Mouse (Mus musculus) Patski (cell line): Measurements from ENCODE around the gene Rnf26. TPM values are rescaled to one million over a fixed set of nuclear protein-coding genes. Genes with fewer than 3 reads are reported as not detected.

Source experiments
- ATAC-seq: fragments of 100-300 bp; one replicate; pipeline ENCODE4 v1.8.0; 2021
- CTCF ChIA-PET: fragments of 350-600 bp; sonication (Branson Sonifier 250); formaldehyde crosslinking; loops from one replicate; lab custom pipeline; 2022; ENCODE audit warnings: inconsistent platforms; lab: Charles Lee
- POLR2A ChIA-PET: fragments of 350-600 bp; sonication (Branson Sonifier 250); formaldehyde crosslinking; loops from one replicate; lab custom pipeline; 2022; ENCODE audit warnings: antibody characterized with exemption, inconsistent platforms; lab: Charles Lee
- DNase-seq: peaks from one replicate; pipeline ENCODE4 v3.0.0-alpha.2; 2011; ENCODE audit warnings: low read depth, low spot score
- H3K27me3 ChIP-seq: fragments of 371-371 bp; one replicate; pipeline ENCODE4 v1.5.1; 2021
- CTCF ChIP-seq: fragments of 100-300 bp; IDR thresholded peaks from one replicate; pipeline ENCODE4 v1.5.1; 2021
- in situ Hi-C: fragments of 300-500 bp; cut with MboI; formaldehyde crosslinking; loops from 3 replicates; pipeline ENCODE4 v1.11.1; 2018; ENCODE audit warnings: low pct_unique_long_range_greater_than_20kb, mixed read lengths
- polyA plus RNA-seq: library from polyadenylated mRNA; unstranded; gene quantifications from one replicate; pipeline ENCODE4 v1.2.3, GENCODE M21; 2021

Rnf26 gene
- 38.4 TPM for polyA plus RNA-seq

DNA sequence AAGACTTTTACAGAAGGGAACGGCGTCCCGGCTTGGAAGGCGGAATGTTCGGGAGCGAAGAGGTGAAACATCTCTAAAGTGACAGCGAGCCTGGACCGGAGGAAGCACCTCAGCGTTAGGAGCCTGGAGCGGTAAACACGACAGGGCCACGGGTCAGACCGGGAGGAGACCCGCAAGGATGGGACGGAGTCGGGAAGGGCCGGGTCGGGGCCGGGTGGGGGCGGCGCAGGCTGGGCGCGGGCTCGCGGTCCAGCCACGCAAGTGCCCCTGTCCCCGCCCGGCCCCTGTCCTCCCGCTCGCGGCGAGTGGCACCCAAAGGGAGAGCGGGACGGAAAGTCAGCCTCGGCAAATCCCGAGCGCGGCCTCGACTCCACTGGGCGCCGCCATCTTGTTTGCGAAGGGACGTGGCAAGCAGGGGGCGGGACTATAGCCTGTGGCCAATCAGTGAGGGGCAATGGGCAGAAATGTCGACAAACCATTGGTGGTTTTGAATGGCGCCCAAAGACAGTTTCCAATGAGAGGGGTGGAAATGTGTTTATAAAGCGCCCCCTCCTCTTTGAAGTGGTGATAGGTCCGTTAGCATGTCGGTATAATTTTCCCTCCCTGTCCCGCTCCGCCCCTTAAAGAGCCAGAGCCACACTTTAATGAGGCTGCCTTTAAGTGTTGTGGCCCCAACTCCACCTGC lies at the start of gene Rnf26, which contains the start of gene Gm49380:
Gene Rnf26, minus strand, starts transcription at position 413 of the 685 bp plus-strand sequence.
Gene Gm49380, minus strand, starts transcription at position 396 of the 685 bp plus-strand sequence.
- ChIA-PET CTCF (interaction anchor here (0.8 to 1.3 kb wide), 3 partner anchors 25 to 46 kb away, joined by 3 to 4 read pairs (median 3); no protein-coding TSS in a partner anchor), POLR2A (no interaction called here)
- ATAC-seq (peak; percentile 91), DNase-seq (peak; percentile 85)
- TF ChIP-seq CTCF, result no peak
- H3K27me3 ChIP-seq, result no peaks in the 10 kb centered on the region
- in situ Hi-C loops, result no loop called here

DNA sequence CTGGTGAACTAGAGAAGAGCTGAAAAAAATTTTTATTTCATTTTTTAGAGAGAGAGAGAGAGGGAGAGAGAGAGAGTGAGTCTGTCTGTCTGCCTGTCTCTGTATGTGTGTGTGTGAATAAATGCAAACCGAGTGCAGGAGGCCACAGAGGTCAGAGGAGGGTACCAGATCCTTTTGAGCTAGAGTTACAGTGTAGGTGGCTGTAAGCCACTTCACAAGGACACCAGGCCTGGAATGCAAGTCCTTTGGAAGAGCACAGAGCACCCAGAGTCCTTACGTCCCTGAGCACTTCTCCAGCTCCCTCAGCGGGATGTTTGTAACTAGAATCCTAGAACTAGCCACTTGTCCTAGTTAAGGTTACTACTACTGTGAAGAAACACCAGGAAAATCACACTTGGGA lies 46.6 kb upstream of the Rnf26 start:
- CTCF ChIA-PET, result no interaction called here
- TF ChIP-seq CTCF, result no peak
- no peak for ATAC-seq
- H3K27me3 ChIP-seq, result no peaks in the 10 kb centered on the region
- no peak for DNase-seq
- POLR2A ChIA-PET, result no interaction called here
- in situ Hi-C loops, result no loop called here

DNA sequence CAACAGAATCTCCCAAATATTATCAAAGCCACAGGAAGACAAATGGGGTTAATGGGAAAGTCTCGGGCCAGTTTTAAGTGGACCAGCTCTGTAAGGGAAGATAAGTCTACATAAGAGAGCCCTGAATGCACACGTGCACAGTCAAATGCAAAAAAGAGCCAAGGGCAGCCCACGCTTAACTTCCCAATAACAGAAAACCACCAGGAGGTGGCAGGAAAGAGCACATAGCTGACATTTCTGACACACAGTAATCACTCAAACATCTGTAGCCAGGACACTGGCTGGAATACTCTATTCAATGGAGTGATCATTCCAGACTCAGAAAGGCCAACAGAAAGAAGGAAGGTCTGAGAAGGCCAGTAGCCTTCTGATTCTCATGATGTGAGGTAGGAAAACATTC lies 34.0 kb upstream of the Rnf26 start:
- DNase-seq (no peak), ATAC-seq (no peak)
- in situ Hi-C loops, result no loop called here
- POLR2A ChIA-PET, result interaction anchor here (0.7 kb wide), 1 partner anchor 172 kb away, joined by 4 read pairs; no protein-coding TSS in a partner anchor
- peak; percentile 48 for TF ChIP-seq CTCF
- H3K27me3 ChIP-seq, result no peaks in the 10 kb centered on the region
- CTCF ChIA-PET, result interaction anchor here (1.6 to 1.8 kb wide), 3 partner anchors 9 to 28 kb away, joined by 4 to 5 read pairs (median 5); no protein-coding TSS in a partner anchor

DNA sequence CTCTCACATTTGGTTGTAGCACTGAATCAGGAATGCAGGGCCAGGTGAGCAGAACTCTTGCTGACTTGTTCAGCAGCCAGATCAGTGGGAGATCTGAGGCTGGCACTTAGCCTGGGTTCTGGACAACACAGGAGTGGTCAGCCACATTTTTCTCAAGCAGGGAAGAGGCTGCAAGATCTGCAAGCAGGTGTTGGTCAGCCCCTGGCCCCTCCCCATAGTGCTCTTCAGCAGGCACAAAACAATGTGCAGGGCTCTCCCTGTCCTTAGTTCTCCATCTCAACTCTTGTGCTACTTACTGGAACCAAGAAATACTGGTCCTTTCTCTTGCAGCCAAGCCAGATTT lies 31.4 kb upstream of the Rnf26 start:
- ChIA-PET POLR2A (no interaction called here), CTCF (no interaction called here)
- ATAC-seq (no peak), DNase-seq (no peak)
- no peak for TF ChIP-seq CTCF
- in situ Hi-C loops, result no loop called here
- no peaks in the 10 kb centered on the region for H3K27me3 ChIP-seq

DNA sequence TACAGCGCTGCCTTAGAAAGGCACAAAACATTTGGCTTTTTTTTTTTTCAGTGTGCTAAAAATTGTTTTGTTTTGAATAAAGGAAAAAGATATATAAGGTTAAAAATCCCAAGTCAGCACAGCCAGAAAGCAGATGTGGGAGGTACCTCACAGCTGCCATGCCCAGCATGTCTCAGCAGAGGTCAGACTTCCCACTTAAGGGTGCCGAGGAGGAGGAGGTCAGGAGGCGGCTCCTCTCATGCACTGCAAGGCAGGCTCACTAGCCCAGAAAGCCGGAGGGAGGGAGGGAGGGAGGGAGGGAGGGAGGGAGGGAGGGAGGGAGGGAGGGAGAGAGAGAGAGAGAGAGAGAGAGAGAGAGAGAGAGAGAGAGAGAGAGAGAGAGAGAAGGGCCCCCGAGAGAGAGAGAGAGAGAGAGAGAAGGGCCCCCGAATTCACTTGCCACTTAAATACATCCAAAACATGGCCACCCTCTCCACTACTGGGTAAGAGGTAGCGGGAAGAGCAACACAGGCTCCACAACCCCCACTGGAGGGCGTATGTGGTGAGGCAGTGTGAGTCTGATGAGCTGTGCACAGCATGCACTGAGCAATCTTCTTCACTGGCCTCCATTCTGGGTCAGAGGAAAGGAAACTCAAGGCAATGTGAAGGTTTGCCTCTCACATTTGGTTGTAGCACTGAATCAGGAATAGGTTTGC lies 30.9 kb upstream of the Rnf26 start:
- in situ Hi-C loops, result no loop called here
- ATAC-seq (no peak), DNase-seq (no peak)
- no peaks in the 10 kb centered on the region for H3K27me3 ChIP-seq
- ChIA-PET CTCF (no interaction called here), POLR2A (interaction anchor here (1.7 kb wide), 1 partner anchor 9 kb away, joined by 4 read pairs; no protein-coding TSS in a partner anchor)
- no peak for TF ChIP-seq CTCF

DNA sequence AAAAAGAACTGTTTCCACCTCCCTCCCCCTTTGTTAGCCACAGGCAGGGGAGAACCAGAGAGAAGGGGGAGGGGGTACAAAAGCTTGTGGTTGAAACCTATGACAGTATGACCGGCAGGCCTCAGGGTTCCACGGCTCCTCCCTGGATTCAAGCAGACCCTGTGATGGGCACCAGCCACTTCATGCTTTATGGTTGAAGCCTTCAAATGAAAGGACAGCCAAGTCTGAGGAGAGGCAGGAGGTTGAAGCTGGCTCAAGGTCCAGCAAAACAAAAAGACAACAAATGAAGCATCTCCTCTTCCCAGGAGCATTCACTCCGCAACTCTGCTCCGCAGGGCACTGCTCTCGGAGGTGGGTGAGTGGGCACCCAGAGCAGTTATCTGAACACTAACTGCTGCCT lies 30.1 kb upstream of the Rnf26 start:
- no peak for DNase-seq
- no peak for ATAC-seq
- in situ Hi-C loops, result no loop called here
- no peaks in the 10 kb centered on the region for H3K27me3 ChIP-seq
- ChIA-PET POLR2A (interaction anchor here (1.7 kb wide), 1 partner anchor 10 kb away, joined by 4 read pairs; no protein-coding TSS in a partner anchor), CTCF (no interaction called here)
- TF ChIP-seq CTCF, result no peak

DNA sequence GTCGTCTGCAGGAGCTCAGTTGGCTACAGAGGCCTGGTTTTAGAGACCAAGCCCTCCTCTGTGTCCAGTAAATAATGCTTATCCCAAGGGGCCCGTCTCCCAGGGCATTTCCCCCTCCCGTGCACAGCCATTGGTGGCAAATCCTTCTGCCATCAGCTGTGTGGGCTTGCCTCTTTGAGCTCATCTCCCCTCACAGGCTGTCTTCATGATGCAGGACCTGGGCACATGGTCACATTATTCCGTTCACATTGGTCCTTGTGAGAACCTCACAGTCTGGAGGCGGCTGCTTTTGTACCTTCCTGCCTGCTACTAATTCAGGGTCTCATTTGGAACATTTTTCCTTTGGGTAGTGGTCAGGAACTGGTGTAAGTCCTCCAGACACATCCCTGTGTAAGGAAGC lies 28.6 kb upstream of the Rnf26 start:
- ChIA-PET CTCF (interaction anchor here (1.4 to 1.5 kb wide), 3 partner anchors 16 to 92 kb away, joined by 3 to 4 read pairs (median 4); partner anchors contain the start of gene Cbl), POLR2A (no interaction called here)
- ATAC-seq (no peak), DNase-seq (no peak)
- in situ Hi-C loops, result no loop called here
- no peak for TF ChIP-seq CTCF
- no peaks in the 10 kb centered on the region for H3K27me3 ChIP-seq

DNA sequence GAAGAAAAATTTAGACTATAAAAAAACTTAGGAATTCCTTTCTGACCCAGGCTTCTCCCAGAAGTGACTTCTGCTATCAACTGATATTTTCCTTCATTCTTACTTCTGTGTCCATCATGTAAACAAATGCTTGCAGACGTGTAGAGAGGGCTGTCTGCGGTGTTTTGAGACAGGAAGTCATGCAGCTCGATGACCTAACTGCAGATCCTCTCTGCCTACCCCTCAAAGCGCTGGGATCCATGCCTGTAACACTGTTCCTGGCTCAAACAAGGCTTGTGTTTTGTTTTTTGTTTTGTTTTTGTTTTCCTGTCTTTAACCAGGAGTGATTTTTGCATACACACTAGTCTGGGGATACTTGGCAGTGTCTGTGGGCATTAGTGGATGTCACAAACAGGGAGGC lies 24.5 kb upstream of the Rnf26 start:
- CTCF ChIA-PET, result interaction anchor here (1.4 kb wide), 1 partner anchor 12 kb away, joined by 5 read pairs; no protein-coding TSS in a partner anchor

DNA sequence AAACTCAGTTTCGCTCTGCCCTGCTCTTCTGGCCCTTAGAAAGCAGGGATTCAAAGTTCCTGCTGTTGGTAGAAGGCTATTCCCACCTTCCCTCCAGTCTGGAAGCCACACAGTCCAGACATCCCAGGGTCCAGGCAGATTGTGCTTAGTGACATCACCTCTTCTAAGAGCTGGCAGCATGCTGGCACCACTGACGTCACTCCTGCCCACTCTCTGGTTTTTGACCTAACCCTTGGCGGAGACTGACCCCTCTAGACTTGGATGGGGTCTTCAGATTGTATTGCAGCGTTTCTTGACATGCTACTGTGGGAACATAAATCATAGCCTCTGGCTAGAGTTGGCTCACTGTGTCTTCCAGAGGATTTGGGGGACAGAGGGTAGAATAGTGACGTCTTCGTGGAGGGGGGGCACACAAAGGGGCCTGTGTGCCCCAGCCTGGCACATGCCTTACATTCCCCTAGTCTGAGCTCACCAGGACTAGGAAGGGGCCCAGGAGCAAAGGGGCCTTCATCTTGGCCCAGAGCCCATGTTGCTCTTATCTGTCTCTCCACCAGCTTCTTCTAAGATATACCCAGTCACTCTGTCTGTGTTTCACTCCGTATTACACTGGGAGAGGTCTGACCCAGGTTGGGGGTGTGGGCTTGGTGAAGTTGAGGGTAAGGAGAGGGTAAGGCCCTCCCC lies 22.6 kb upstream of the Rnf26 start:
- ChIA-PET POLR2A (interaction anchor here (0.7 to 1.4 kb wide), 2 partner anchors 89 to 98 kb away, joined by 3 to 6 read pairs; partner anchors contain the start of gene Cbl), CTCF (interaction anchor here (0.7 to 1.4 kb wide), 4 partner anchors 9 to 99 kb away, joined by 3 to 5 read pairs (median 4); no protein-coding TSS in a partner anchor)
- no peak for DNase-seq
- no peak for TF ChIP-seq CTCF
- no peaks in the 10 kb centered on the region for H3K27me3 ChIP-seq
- ATAC-seq, result peak; percentile 49
- in situ Hi-C loops, result no loop called here

More for the DNA sequence above, 24.5 kb upstream of the Rnf26 start:
- ATAC-seq, result no peak
- DNase-seq, result no peak
- in situ Hi-C loops, result no loop called here
- TF ChIP-seq CTCF, result no peak
- H3K27me3 ChIP-seq, result no peaks in the 10 kb centered on the region
- POLR2A ChIA-PET, result no interaction called here
